Mouse (Mus musculus): ENCODE data around the gene Zfp383. TPM values are rescaled to one million over a fixed set of nuclear protein-coding genes. Genes with fewer than 3 reads are reported as not detected.
"Not testable (repeated sequence)": the region's sequence is repeated elsewhere in the genome, so short reads cannot be mapped to it uniquely, and the experiment has no call there.

Zfp383 gene
- total RNA-seq (2014; fragmentation: Nextera tagmentation) (0.12 and 0.74 TPM in 2 replicates), total RNA-seq (2017) (1.5 and 2.4 TPM in 2 replicates)

DNA sequence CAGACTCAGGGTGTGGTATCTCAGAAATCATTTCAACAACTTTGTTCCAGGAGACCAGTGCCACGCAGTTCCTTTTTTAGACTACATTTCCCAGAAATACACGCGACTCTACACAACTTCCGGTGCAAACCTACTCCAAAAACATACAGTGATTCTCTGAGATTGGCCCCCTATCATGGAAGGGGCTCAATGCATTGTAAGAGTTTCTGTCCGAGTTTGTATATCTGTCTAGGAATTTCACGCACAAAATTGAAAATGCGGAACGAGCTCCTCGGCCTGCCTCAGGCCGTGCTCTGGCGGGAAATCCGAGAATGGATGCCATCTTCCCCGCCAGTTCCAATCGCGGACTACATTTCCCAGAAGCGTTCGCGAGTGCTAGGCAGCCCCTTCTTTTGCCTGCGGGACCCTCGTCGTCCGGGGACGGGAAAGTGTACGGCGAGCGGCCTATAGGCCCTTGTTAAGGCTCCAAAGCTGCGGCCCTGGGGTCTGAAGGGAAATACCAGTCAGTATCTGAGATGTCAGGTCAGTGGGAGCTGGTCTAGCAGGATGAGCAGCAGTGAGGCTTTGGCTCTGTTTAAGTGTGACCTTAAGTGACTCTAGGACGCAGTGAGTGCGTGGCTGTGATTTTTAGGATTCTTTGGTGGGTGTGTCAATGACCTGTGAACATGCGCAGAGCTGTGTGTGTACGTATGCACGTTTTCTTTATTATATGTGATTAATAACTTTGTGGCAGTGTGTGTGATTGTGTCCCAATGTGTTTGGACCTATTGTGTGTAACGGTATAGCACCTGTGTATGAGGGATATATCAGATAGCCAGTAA, at the start of gene Zfp383:
Zfp383 (plus strand) TSS at position 94 of the 821 bp plus-strand sequence.
- peak; percentile 80 for ATAC-seq (replicated peaks; ENCODE audit: low FRiP score, low TSS enrichment, poor library complexity, severe bottlenecking)

DNA sequence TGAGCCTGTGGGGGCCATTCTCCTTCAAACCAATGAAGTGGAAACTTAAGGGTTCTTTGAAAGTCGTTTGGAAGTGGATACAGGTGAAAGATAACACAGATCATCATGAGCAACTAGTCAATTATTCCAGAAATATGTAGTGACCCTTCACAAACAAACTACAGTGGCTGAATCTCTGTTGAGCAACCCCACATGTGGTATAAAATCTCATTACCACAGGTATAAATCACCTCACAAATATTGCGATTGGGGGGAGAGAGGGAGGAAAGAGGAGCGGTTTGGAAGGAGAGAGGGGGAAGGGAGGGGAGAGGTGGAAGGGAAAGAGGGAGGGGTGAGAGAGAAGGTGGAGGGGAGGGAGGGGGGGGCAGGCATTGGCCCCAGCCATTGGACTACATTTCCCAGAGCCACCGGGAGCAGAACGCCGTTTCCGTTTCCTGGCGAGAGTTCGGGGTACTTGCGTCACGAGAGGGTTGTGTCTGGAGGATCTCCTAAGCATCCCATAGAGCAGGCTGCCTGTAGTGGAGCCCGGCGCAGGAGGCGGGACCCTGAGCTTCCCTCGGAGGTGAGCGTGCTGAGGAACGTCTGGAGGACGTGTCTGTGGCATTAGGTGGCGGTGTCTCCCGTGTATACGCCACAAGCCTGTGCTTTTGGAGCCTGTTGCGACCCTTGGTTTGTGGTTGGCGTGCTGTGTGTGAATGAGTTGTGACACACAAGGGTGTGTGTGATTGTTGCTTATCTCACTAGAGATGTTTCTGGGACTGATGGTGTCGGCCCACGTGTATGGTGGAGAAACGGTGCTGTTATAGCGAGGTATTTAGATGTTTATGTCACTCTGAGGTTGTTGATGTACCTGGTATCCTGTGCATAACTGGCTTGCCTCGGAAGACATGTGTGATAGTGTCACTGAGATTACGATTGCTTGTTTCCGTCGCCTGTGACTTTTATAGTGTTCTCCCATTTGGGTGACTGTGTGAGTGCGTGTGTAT, 48.2 kb upstream of the Zfp383 start, which contains the start of gene Zfp420:
Zfp420 (plus strand) TSS at position 448 of the 986 bp plus-strand sequence.
- peak; percentile 100 for ATAC-seq (replicated peaks; ENCODE audit: low FRiP score, low TSS enrichment, poor library complexity, severe bottlenecking)

DNA sequence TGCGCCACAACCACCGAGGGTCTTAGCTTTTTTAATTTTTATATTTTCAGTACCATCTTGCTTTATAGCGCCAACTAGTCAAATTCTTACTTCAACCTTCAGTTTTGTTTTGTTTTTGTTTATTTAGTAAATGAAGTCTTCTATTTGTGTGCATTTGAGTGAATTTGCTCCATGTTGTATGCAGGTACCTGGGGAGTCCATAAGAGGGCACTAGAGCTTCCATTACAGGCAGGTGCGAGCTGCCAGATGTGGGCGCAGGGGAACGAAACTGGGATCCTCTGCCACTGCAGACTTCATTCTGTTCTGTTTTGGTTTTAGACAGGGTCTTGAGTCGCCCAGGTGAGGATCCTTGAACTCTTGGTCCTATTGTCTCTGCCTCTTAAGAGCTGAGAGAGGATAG, 46.4 kb upstream of the Zfp383 start:
- ATAC-seq (replicated peaks; ENCODE audit: low FRiP score, low TSS enrichment, poor library complexity, severe bottlenecking) = no peak

DNA sequence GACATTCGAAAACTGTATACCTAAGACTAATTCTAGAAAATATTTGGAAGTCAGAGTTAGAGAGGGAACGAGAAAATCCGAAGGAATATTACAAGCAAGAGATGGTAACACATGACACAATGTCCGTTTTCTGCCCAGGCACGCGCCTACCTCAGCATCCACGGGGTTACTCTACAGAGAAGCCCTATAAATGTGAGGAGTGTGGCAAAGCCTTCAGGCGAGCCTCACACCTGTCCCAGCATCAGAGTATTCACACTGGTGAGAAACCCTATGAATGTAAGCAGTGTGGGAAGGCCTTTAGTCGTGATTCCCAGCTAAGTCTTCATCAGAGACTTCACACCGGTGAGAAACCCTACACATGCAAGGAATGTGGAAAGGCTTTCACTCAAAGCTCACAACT, 33.8 kb upstream of the Zfp383 start:
- no peak for ATAC-seq (replicated peaks; ENCODE audit: low FRiP score, low TSS enrichment, poor library complexity, severe bottlenecking)

DNA sequence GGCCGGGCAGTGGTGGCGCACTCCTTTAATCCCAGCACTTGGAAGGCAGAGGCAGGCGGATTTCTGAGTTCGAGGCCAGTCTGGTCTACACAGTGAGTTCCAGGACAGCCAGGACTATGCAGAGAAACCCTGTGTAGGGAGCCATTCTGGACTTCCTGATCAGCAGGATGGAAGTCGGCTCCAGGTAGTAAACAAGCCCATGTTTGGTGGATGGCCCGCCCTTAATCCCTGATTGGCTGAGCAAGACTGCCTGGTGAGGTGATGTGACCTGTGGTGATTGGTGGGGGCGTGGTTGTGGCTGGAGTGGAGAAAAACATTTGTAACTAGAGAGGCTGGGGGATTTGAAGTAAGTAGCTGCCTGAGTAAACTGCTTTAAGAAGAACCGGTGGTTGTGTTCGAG, 30.5 kb upstream of the Zfp383 start:
- ATAC-seq (replicated peaks; ENCODE audit: low FRiP score, low TSS enrichment, poor library complexity, severe bottlenecking) = not testable (repeated sequence)

DNA sequence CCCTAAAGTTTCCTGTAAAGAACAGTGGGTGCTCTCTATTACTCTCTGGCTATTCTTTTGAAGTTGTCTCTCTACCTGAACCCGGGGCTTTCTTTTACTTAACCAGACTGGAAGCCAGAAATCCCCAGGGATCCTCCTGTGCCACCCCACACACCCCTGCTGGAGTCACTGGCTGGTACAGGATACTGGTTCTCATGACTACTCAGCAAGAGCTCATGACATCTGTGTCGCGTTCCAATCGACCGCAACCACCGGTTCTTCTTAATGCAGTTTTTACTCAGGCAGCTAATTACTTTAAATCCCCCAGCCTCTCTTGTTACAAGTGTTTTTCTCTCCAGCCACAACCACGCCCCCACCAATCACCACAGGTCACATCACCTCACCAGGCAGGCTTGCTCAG, 28.0 kb upstream of the Zfp383 start:
- no peak for ATAC-seq (replicated peaks; ENCODE audit: low FRiP score, low TSS enrichment, poor library complexity, severe bottlenecking)

DNA sequence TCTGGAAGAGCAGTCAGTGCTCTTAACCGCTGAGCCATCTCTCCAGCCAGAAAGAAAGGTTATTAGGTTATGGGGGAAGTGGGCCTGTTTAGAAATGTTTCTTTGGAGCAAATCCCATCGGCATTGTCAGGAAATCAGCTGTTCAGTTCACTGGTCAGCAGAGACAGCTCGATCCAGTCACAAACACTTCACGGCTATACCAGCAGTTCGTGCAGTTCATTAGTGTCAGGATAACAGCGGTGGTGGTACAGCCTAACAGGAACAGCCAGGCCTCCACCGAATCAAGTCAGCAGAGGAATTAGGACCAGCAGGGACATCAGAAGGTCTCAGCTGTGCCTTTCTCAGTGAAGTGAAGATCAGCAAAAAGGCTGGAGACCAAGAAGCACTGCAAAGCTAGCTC, 27.1 kb upstream of the Zfp383 start:
- no peak for ATAC-seq (replicated peaks; ENCODE audit: low FRiP score, low TSS enrichment, poor library complexity, severe bottlenecking)

DNA sequence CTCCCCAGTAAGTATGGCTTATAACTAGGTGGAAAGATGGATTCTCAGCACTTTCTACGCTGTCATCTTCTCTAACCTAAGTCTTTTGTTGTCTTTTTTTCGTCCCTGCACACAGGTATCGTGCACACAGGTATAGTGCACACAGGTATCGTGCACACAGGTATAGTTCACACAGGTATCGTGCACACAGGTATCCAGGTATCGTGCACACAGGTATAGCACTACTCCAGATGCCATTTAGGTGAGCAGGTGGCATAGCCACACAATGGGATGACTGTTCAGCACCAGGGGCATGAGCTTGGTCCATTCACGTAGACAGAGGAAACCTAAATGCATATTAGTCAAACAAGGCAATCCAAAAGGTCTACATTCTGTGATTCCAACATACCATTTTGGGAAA, 17.5 kb upstream of the Zfp383 start:
- no peak for ATAC-seq (replicated peaks; ENCODE audit: low FRiP score, low TSS enrichment, poor library complexity, severe bottlenecking)

DNA sequence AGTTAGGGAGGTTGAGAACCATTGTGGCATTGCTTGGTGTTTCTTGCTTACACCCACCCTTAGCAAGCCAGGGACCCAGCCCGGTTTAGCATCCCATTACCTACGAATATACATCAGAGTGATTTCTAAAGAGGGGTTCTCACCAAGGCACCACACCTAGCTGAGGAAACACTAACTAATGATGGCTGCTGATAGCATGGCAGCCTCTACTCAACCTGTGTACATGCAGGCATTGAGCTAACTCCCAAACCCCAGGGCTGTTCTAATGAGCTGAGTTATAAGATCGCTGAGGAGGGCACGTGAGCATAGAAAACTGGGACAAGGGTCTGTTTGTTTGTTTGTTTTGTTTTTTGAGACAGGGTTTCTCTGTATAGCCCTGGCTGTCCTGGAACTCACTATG, 15.3 kb upstream of the Zfp383 start:
- no peak for ATAC-seq (replicated peaks; ENCODE audit: low FRiP score, low TSS enrichment, poor library complexity, severe bottlenecking)

DNA sequence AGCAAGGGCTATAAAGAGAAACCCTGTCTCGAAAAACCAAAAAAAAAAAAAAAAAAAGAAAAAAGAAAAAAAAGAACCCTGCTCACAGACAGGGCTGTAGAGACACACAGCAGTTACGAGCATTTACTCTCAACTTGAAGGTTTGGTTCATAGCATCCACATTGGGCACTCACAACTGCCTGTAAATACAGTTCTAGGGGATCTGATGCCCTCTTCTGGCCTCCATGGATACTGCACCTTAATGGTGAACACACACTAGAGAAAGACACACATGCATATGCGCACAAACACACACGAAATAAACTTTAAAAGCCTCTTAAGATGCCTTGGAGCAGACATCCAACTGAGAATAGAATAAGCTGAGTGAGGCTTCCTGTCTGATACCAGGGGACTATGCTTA, 9.7 kb upstream of the Zfp383 start:
- no peak for ATAC-seq (replicated peaks; ENCODE audit: low FRiP score, low TSS enrichment, poor library complexity, severe bottlenecking)

DNA sequence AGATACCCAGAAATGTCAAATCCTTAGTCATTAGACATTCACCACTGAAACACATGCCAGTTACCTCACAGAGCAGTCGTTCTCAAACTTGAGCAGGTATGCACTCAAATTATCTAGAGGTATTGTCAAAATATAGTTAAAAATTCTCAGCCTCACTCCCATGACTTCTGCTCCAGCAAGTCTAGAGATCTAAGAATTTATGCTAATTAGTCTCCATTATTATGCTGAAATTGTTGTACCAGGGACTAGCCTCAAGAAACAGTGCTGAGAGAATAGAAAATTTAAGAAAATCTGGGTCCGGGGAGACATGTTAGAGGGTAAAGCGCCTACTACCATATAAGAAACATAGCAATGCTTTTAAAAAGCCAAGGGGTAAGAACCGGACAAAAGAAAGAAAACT, 3.9 kb upstream of the Zfp383 start:
- no peak for ATAC-seq (replicated peaks; ENCODE audit: low FRiP score, low TSS enrichment, poor library complexity, severe bottlenecking)

DNA sequence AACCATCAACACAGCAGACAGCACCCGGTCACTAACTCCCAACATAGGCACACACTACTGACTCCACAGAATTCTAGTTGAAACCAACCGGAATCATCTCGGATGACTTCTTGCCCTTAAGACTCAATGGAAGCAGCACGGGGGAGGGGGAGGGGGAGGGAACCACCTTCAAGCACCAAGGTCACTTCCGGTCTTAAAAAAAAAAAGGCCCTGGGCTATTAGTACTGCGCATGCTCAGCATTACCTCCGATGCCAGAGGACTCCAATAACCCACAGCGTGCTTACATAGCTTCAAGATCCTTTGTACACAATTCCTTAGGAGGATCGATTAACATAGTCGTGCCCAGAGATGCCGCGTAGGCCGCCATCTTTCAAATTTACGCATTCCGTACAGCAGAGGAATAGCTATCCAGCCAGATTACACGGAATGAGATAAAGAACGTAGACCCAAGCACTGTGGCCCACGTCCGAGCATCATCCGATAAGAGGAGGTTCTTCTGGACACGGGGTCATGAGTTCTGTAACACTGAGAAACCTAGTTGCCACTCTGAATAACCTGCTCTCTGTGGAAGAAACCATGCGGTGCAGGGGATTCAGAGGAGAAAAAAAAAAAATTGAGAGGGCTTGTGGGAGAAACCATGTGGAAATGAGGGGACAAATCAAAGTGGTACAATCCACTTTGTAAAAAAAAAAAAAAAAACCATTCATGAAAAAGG, 1.9 kb upstream of the Zfp383 start, which contains the start of gene Zfp27:
Zfp27 (minus strand) TSS at position 607 of the 716 bp plus-strand sequence.
- ATAC-seq (replicated peaks; ENCODE audit: low FRiP score, low TSS enrichment, poor library complexity, severe bottlenecking) = peak; percentile 78

DNA sequence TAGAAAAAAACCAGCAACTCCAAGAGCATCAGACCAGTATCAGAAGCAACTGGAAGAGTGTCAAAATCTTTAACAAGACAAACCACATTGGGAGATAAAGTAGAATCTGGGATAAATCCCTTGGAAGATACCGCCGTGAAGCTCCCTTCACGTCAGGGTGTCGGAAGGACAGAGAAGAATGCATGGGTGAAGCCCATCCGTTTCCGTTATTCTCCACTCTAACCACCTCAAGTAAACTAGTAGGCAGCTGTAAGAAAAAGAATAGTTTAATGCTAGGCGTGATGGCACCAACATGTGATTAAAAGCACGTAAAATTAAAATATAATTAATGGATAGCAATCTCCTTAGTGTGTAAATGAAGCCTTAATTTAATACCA, 1.4 kb upstream of the Zfp383 start:
- ATAC-seq (replicated peaks; ENCODE audit: low FRiP score, low TSS enrichment, poor library complexity, severe bottlenecking) = no peak

DNA sequence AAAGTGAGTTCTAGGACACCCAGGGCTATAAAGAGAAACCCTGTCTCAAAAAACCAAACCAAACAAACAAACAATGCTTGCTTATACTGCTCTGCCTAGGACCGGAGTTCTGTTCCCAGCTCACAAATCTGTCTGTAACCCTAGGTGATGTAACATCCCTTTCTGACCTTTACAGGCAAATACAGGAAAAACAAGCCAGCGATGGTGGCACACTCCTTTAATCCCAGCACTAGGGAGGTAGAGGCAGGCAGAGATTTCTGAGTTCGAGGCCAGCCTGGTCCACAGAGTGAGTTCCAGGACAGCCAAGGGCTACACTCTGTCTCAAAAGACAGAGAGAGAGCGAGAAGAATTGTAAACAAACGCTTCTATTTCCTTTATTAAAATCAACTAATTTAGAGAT, 817 bp upstream of the Zfp383 start:
- no peak for ATAC-seq (replicated peaks; ENCODE audit: low FRiP score, low TSS enrichment, poor library complexity, severe bottlenecking)

DNA sequence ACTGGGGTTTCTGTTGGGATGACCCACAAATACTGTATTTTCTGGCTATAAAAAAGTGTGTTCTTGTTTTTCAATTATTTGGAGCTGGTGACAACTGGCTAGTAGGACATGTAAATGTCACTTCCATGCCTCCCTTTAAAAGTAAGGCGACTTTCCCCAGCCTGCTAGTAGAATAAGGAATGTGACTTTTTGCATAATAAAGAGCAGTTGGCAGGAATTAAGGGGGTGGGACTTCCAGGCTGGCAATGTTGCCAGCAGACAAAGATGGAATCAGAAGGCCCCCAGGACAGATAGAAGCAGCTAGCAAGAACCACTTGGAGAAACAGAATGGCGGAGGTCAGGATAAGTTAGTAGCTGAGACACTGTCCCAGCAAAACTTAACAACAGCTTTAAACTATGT, 2.2 kb downstream of the Zfp383 start:
- ATAC-seq (replicated peaks; ENCODE audit: low FRiP score, low TSS enrichment, poor library complexity, severe bottlenecking) = no peak

DNA sequence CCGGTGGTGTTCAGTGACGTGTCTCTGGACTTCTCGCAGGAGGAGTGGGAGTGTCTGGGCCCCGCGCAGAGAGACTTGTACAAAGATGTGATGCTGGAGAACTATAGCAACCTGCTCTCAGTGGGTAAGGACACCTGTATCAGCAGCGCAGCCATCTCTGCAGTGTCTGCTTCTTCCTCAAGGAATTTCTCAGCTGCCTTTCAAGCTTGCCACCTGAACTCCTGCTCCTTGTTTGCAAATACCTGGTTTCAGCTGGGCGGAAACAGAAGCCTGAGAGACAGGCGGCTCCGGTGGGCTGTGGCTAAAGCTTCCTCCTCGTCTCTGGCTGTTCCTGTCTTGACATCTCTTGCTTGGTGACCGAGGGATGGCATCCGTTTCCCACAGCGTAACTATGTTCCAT, 4.1 kb downstream of the Zfp383 start:
- ATAC-seq (replicated peaks; ENCODE audit: low FRiP score, low TSS enrichment, poor library complexity, severe bottlenecking) = no peak

DNA sequence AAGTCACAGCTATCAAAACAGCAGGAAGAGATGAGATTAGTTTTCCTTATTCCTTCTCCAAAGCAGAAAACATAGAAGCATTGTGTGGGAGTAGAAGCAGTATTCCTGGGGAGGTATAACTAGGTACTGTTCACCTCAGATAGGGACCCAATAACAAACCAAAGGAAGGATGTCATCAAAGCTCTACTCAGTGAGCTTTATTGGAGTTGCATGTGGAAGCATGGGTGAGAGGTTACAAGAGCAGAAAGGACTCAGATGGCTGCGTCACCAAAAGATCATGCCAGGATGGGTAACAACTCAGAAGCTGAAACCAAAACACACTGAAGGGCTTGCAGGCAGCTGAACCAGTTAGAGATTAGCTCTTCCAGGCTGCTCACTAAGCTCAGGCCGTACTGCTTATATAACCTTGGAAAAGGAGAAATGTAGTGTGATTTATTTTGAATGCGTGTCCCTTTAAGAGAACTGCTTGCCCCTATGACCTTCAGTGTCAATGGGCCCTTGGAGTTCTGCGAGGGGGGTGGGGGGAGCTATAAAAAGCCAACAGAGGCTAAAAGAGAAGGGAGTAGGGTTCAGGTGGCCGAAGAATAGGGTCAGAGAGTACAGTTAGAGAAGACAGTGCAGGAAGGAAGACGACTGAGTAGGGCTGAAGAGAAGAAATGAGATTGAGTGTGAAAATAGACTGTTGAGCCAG, 9.5 kb downstream of the Zfp383 start:
- ATAC-seq (replicated peaks; ENCODE audit: low FRiP score, low TSS enrichment, poor library complexity, severe bottlenecking) = no peak

DNA sequence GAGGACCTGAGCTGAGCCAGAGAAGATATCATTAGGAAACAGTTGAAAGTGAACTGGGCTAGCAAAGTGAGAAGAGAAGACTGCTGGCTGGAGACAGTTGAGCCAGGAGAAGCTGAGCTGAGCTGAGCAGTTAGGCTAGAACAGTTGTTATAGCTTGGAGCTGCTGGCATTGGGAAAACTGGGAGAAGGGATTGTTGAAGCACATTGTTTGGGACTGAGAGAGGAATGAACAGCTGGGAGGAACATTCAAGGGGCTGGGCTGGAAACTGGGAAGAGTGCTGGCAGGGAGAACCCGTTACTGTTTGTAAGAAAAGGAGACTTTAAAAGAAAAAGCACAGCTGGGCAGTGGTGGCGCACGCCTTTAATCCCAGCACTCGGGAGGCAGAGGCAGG, 10.0 kb downstream of the Zfp383 start:
- ATAC-seq (replicated peaks; ENCODE audit: low FRiP score, low TSS enrichment, poor library complexity, severe bottlenecking) = no peak

DNA sequence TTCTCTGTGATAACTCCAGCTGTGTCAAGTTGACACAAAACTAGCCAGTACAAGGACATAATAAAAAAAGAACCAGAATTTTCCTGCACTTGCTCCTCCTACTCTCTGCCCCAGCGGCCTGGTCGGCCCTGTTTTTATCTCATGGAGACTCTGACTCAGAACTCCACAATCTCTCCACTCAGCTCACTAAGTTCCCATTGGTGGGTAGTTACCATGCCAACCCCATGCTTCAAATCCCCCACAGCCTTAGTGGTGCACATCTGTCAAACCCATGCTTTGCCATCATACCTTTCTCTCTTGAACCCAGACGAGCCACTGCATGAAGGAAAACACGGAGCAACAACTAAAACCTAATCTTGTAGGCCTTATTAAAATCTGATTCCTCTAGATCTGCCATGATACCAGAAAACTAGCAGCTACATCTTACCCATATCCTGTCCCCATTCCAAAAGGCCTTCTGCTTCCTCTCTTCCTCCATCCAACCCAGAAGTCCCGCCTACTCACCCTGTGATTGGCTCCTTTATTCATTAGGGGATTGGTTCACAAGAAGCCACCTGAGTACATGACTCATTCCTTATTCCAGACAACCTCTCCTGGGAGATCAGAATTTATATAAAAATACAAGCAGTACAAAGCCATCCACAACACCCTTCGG, 13.5 kb downstream of the Zfp383 start:
- no peak for ATAC-seq (replicated peaks; ENCODE audit: low FRiP score, low TSS enrichment, poor library complexity, severe bottlenecking)

Measured in megakaryocyte-erythroid progenitor cell, adult 5-6 weeks (primary cell).